Mouse (Mus musculus) olfactory bulb, adult 2 months (tissue): ENCODE data around the gene Ptprt.

Experiments
- CTCF ChIP-seq: fragments of 200-500 bp; IDR thresholded peaks from 2 replicates; pipeline ENCODE4 v1.5.1; 2012; ENCODE audit warnings: low read depth, mild to moderate bottlenecking, low read length, moderate library complexity; ENCODE audit not compliant: insufficient read depth
- POLR2A ChIP-seq: fragments of 200-500 bp; IDR thresholded peaks from 2 replicates; pipeline ENCODE4 v1.6.1; 2012; ENCODE audit warnings: mild to moderate bottlenecking, low read depth, low read length, moderate library complexity; ENCODE audit not compliant: insufficient read depth

DNA sequence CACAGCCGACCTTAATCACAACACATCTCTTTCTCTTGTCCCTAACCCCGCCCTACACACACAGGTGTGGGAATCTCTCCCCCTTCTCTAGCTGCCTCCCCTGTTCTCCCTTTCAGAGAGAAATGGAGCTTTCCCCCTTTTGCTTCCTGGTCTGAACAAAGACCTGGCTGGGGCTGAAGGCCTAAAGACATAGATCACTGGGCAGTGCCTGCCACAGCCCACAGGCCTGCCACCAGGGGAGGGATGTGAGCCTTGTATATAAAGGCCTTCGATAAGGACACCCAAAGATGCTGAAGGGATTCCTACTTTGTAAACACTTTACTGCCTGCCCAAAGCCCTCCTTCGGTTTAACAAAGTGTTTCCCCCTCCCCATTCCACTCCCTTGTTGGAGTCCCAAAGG, 786 bp upstream of the Ptprt start:
- TF ChIP-seq CTCF (no peak), POLR2A (no peak)
